In the genomic region with DNA sequence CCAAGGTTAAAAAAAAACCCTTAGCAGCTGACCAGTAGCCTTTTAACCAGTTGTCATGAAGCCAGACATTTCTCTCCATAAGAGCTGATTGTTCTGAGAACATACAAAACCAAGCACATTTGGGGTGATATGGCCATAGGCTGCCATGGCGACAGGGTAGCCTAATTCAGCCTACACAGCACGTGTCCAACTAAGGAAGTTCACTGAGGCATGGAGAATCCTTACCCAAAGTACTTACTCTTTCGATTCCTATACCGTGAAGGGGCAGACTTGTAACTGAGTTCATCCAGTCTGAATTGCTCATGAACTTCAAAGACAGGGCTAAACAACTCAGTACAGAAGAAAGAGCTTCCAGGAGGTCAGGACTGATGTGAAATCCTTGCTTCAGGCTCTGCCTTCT, we compare ENCODE assay signal across 20 mouse cellular contexts.
DNase-seq lines count a peak whose midpoint lies in the region; ATAC-seq and TF ChIP-seq lines count a peak whose summit lies in the region.
"Had no signal": no experiment of that assay in that cellular context is flagged by ENCODE, and none has a peak within 500 bp of the region (broad histone marks: within the 10 kb centered on the region; RNA-seq: fewer than 3 reads in every experiment).

No protein-coding gene starts in this region.

- H3K4me2 ChIP-seq in forebrain, embryonic 12.5 days, result no peak overlapping the region
- no peak overlapping the region for H3K4me2 ChIP-seq in midbrain, embryonic 12.5 days (replicated peaks)
- H3K4me2 ChIP-seq in midbrain, embryonic 13.5 days (replicated peaks), result no peak overlapping the region
- H3K4me2 ChIP-seq in CH12.LX (ENCODE audit: insufficient read depth, low read depth, poor library complexity, severe bottlenecking), result no peak overlapping the region
- H3K4me2 ChIP-seq: embryonic facial prominence, embryonic 15.5 days; forebrain, embryonic 13.5 days; heart, embryonic 13.5 days; hindbrain, embryonic 15.5 days had no signal

- no peaks in the 10 kb centered on the region for H3K27me3 ChIP-seq in forebrain, embryonic 12.5 days
- 0 out of 2 replicates have a peak, but pooled peaks cover 4% of the 10 kb centered on the region for H3K27me3 ChIP-seq in forebrain, embryonic 10.5 days (ENCODE audit: poor library complexity, severe bottlenecking)
- peaks cover 5% of the 10 kb centered on the region for H3K27me3 ChIP-seq in midbrain, embryonic 12.5 days
- H3K27me3 ChIP-seq in midbrain, embryonic 13.5 days, result no peaks in the 10 kb centered on the region
- no peaks in the 10 kb centered on the region for H3K27me3 ChIP-seq in CH12.LX (replicated peaks)
- H3K27me3 ChIP-seq in splenic B cell, adult 2 months (ENCODE audit: control insufficient read depth, insufficient read depth, low read length, poor library complexity, severe bottlenecking), result no peaks in the 10 kb centered on the region
- H3K27me3 ChIP-seq: embryonic facial prominence, embryonic 15.5 days; forebrain, embryonic 13.5 days; heart, embryonic 13.5 days; hindbrain, embryonic 15.5 days had no signal

- TF ChIP-seq CTCF in CH12.LX (conservative IDR thresholded peaks at IDR 0.05 in 1 of 2, IDR thresholded peaks at IDR 0.05 in 1 of 2; ENCODE audit: low read depth in 2 of 2, low read length in 2 of 2), result no peak

- H3K4me3 ChIP-seq in forebrain, embryonic 12.5 days (replicated peaks), result no peak overlapping the region
- no peak overlapping the region for H3K4me3 ChIP-seq in forebrain, embryonic 10.5 days
- no peak overlapping the region for H3K4me3 ChIP-seq in midbrain, embryonic 12.5 days
- H3K4me3 ChIP-seq in midbrain, embryonic 13.5 days (replicated peaks), result no peak overlapping the region
- no peak overlapping the region for H3K4me3 ChIP-seq in CH12.LX (replicated peaks in 1 of 3; ENCODE audit: low read depth in 2 of 3, low read length in 2 of 3, poor library complexity in 1 of 3)
- H3K4me3 ChIP-seq: embryonic facial prominence, embryonic 15.5 days; erythroblast, embryonic 14.5 days; forebrain, embryonic 13.5 days; heart, embryonic 13.5 days; hindbrain, embryonic 15.5 days had no signal

- no peaks in the 10 kb centered on the region for H3K4me1 ChIP-seq in forebrain, embryonic 12.5 days
- H3K4me1 ChIP-seq in forebrain, embryonic 10.5 days, result peaks cover 38% of the 10 kb centered on the region
- H3K4me1 ChIP-seq in midbrain, embryonic 12.5 days, result 0 out of 2 replicates have a peak, but pooled peaks cover 4% of the 10 kb centered on the region
- 0 out of 2 replicates have a peak, but pooled peaks cover 6% of the 10 kb centered on the region for H3K4me1 ChIP-seq in midbrain, embryonic 13.5 days (replicated peaks)
- H3K4me1 ChIP-seq in CH12.LX (ENCODE audit: control insufficient read depth in 1 of 2, insufficient read depth in 2 of 2), result peaks cover 27 to 47% of the 10 kb centered on the region in 2 experiments
- H3K4me1 ChIP-seq: embryonic facial prominence, embryonic 15.5 days; forebrain, embryonic 13.5 days; hindbrain, embryonic 15.5 days had no signal

- dilution Hi-C loops in CH12.LX (cut with MboI; ENCODE audit: extremely low pct_ligation_motif_present, extremely low pct_unique_long_range_greater_than_20kb, low sequenced_read_pairs), result no loop called here

- peak; percentile 36; the same call in 1 of the 2 replicates for ATAC-seq in forebrain, embryonic 12.5 days (ENCODE audit: low FRiP score)
- 0 out of 2 replicates have a peak, but pooled peaks have one; percentile 44 for ATAC-seq in midbrain, embryonic 12.5 days (ENCODE audit: low FRiP score, low read depth)
- ATAC-seq in midbrain, embryonic 13.5 days, result no peak
- ATAC-seq: forebrain, embryonic 13.5 days had no signal

- no peaks in the 10 kb centered on the region for H3K79me2 ChIP-seq in CH12.LX (replicated peaks; ENCODE audit: control insufficient read depth, extremely low read depth, insufficient read depth, poor library complexity, severe bottlenecking)

- no peak for DNase-seq in forebrain, embryonic 10.5 days (ENCODE audit: extremely low spot score, low spot score)
- DNase-seq in CH12.LX (ENCODE audit: extremely low read depth), result no peak
- peak; percentile 75 for DNase-seq in splenic B cell, adult 2 months (ENCODE audit: low read depth, low spot score)
- no peak for DNase-seq in kidney, adult 18-20 months
- DNase-seq: adrenal gland, adult 2 months; adrenal gland, postnatal 25 days; cerebellum, adult 11 months; cerebellum, adult 8-10 months; cerebellum, postnatal 14 days; gastrocnemius, postnatal 36 days; heart, adult 11 months; heart, postnatal 36 days had no signal

- in situ Hi-C loops in CH12.LX (cut with MboI; ENCODE audit: low pct_ligation_motif_present, low pct_unique_long_range_greater_than_20kb, low sequenced_read_pairs), result no loop called here

- no peak for TF ChIP-seq POLR2A in CH12.LX (IDR thresholded peaks at IDR 0.05; ENCODE audit: low read depth, low read length)

- TF ChIP-seq RAD21 in CH12.LX (IDR thresholded peaks at IDR 0.05; ENCODE audit: low read depth, low read length), result no peak

- WGBS in forebrain, embryonic 12.5 days, result 28% methylated on average over 4 of the region's 4 CpGs
- 54% methylated on average over 4 of the region's 4 CpGs for WGBS in forebrain, embryonic 10.5 days
- WGBS in midbrain, embryonic 12.5 days, result 31% methylated on average over 4 of the region's 4 CpGs
- 20% methylated on average over 4 of the region's 4 CpGs for WGBS in midbrain, embryonic 13.5 days

- H3K27ac ChIP-seq in forebrain, embryonic 12.5 days, result no peak overlapping the region
- H3K27ac ChIP-seq in forebrain, embryonic 10.5 days, result no peak overlapping the region
- H3K27ac ChIP-seq in midbrain, embryonic 12.5 days (replicated peaks), result no peak overlapping the region
- H3K27ac ChIP-seq in midbrain, embryonic 13.5 days, result no peak overlapping the region
- H3K27ac ChIP-seq in CH12.LX (ENCODE audit: insufficient read depth, low read depth), result no peak overlapping the region
- H3K27ac ChIP-seq: embryonic facial prominence, embryonic 15.5 days; forebrain, embryonic 13.5 days; heart, embryonic 13.5 days; hindbrain, embryonic 15.5 days had no signal

- TF ChIP-seq EP300 in CH12.LX (IDR thresholded peaks at IDR 0.05; ENCODE audit: low read length), result no peak

- H3K9me3 ChIP-seq in forebrain, embryonic 12.5 days, result no peaks in the 10 kb centered on the region
- H3K9me3 ChIP-seq in forebrain, embryonic 10.5 days, result no peaks in the 10 kb centered on the region
- no peaks in the 10 kb centered on the region for H3K9me3 ChIP-seq in midbrain, embryonic 12.5 days
- no peaks in the 10 kb centered on the region for H3K9me3 ChIP-seq in midbrain, embryonic 13.5 days
- no peaks in the 10 kb centered on the region for H3K9me3 ChIP-seq in CH12.LX (replicated peaks; ENCODE audit: low read length)
- H3K9me3 ChIP-seq: embryonic facial prominence, embryonic 15.5 days; forebrain, embryonic 13.5 days; heart, embryonic 13.5 days; hindbrain, embryonic 15.5 days had no signal

- no peak overlapping the region for H3K9ac ChIP-seq in forebrain, embryonic 12.5 days
- H3K9ac ChIP-seq in midbrain, embryonic 12.5 days (replicated peaks), result no peak overlapping the region
- no peak overlapping the region for H3K9ac ChIP-seq in midbrain, embryonic 13.5 days (replicated peaks)
- H3K9ac ChIP-seq in CH12.LX (ENCODE audit: insufficient read depth, low read depth), result no peak overlapping the region
- H3K9ac ChIP-seq: embryonic facial prominence, embryonic 15.5 days; forebrain, embryonic 13.5 days; heart, embryonic 13.5 days; hindbrain, embryonic 15.5 days had no signal

- H3K36me3 ChIP-seq in forebrain, embryonic 12.5 days (replicated peaks), result no peaks in the 10 kb centered on the region
- H3K36me3 ChIP-seq in forebrain, embryonic 10.5 days (replicated peaks), result no peaks in the 10 kb centered on the region
- no peaks in the 10 kb centered on the region for H3K36me3 ChIP-seq in midbrain, embryonic 12.5 days
- no peaks in the 10 kb centered on the region for H3K36me3 ChIP-seq in midbrain, embryonic 13.5 days
- no peaks in the 10 kb centered on the region for H3K36me3 ChIP-seq in CH12.LX (replicated peaks in 1 of 2; ENCODE audit: control insufficient read depth in 1 of 2, insufficient read depth in 1 of 2, low read length in 1 of 2)
- H3K36me3 ChIP-seq in splenic B cell, adult 2 months (ENCODE audit: control insufficient read depth, insufficient read depth, low read length, poor library complexity, severe bottlenecking), result no peaks in the 10 kb centered on the region
- H3K36me3 ChIP-seq: embryonic facial prominence, embryonic 15.5 days; heart, embryonic 13.5 days; hindbrain, embryonic 15.5 days had no signal

TF ChIP-seq in CH12.LX, 34 proteins besides CTCF, POLR2A, EP300 and RAD21:
- TF ChIP-seq BHLHE40 (IDR thresholded peaks at IDR 0.05; ENCODE audit: low read depth, low read length) (peak; percentile 58), SIN3A (IDR thresholded peaks at IDR 0.05; ENCODE audit: low read length) (0 out of 2 replicates have a peak, but pooled peaks have one; percentile 1), ZC3H11A (IDR thresholded peaks at IDR 0.05; ENCODE audit: low read depth, low read length) (no peak), TCF12 (IDR thresholded peaks at IDR 0.05; ENCODE audit: low read depth, low read length) (no peak), UBTF (IDR thresholded peaks at IDR 0.05; ENCODE audit: low read depth, low read length) (no peak), ELF1 (IDR thresholded peaks at IDR 0.05; ENCODE audit: low read depth, low read length) (no peak)
